Mouse (Mus musculus) lung, adult 2 months (tissue): ENCODE data around the gene Flnb.

Experiments used
- CTCF ChIP-seq: fragments of 200-500 bp; IDR thresholded peaks from 2 replicates; pipeline ENCODE4 v1.5.1; 2011; ENCODE audit warnings: mild to moderate bottlenecking, low read length, control low read depth; ENCODE audit not compliant: insufficient read depth
- POLR2A ChIP-seq: fragments of 200-500 bp; IDR thresholded peaks from 2 replicates; pipeline ENCODE4 v1.6.1; 2011; ENCODE audit warnings: low read depth, mild to moderate bottlenecking, control low read depth, low read length, borderline replicate concordance; ENCODE audit errors: extremely low read depth

DNA sequence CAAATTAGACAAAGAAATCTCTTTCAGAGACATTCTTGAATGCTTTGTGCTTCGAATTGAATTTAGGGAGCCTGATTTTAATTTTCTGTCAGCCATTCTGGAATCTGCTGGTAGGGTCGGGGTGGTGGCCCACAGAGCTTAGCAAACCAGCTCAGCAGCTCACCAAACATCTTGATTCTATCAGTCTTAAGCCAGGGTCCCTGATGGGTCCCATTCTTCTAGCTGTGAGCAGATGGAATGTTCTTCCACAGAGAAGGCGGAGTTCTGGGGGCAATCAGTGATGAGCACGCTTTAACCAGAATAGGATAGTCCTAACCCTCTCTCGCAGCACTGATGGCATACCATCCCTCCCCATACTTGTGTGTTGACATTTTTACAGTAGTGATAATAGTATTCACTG lies 37.7 kb downstream of the Flnb start:
- no peak for TF ChIP-seq CTCF
- no peak for TF ChIP-seq POLR2A
